Mouse (Mus musculus): Measurements from ENCODE around the gene Atf6. TPM values are rescaled to one million over a fixed set of nuclear protein-coding genes. Genes with fewer than 3 reads are reported as not detected.
A peak's percentile ranks its signal among the peaks of the same experiment; 100 is the strongest.

The Atf6 gene
- polyA plus RNA-seq, 1 experiment from 2014 or later: 11.5 TPM

DNA sequence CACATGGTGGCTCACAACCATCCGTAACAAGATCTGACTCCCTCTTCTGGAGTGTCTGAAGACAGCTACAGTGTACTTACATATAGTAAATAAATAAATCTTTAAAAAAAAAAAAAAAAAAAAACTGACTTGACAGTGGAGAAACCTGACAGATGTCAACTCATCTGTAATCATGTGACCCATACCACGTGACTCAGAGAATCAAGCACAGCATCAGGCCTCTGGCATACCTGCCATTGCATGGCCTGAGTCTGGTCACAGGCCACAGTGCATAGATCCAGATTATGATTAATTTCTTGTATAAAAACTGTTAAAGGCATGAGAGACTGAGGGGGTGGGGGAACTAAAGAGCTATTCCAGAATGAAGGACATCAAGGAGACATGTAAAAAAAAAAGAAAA lies 8.7 kb downstream of the Atf6 start:
- Histone ChIP-seq H3K27ac (ENCODE audit: low read depth, low read length) (no peak overlapping the region), H3K36me3 (ENCODE audit: control insufficient read depth, insufficient read depth, low read length) (no peaks in the 10 kb centered on the region), H3K4me3 (ENCODE audit: low read depth, low read length) (no peak overlapping the region), H3K4me1 (replicated peaks; ENCODE audit: control insufficient read depth, insufficient read depth, low read length) (peaks cover 45% of the 10 kb centered on the region), H3K9me3 (ENCODE audit: control insufficient read depth, low read length) (no peaks in the 10 kb centered on the region), H3K27me3 (replicated peaks; ENCODE audit: control insufficient read depth, insufficient read depth, low read length) (no peaks in the 10 kb centered on the region), H3K9ac (ENCODE audit: low read depth, low read length) (no peak overlapping the region), H3K4me2 (no peak overlapping the region)
- no peak for ATAC-seq (replicated peaks; ENCODE audit: low FRiP score)
- DNase-seq (ENCODE audit: low spot score): no peak
- WGBS: 68% methylated on average over 1 of the region's 2 CpGs

DNA sequence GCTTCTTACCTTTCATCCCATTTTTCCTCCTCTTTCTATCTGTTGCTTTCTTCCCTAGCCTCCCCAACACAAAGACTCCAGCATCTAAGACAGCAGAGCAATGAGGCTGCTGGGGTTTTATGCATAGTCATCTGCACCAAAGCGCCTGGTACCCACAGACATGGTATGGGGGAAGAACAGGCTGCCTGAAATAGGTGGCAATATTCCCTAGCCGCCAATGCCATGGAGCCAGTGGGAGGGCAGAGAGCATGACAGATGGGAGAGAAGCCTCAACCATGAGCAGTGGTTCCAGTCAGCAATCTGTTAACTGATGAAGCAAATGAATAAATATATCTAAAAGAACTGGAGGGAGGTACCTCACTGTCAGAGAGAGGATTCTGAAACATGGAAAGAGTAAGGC lies 10.2 kb downstream of the Atf6 start:
- no peak overlapping the region for H3K9ac ChIP-seq (ENCODE audit: low read depth, low read length)
- H3K9me3 ChIP-seq (ENCODE audit: control insufficient read depth, low read length): no peaks in the 10 kb centered on the region
- DNase-seq (ENCODE audit: low spot score): no peak
- no peaks in the 10 kb centered on the region for H3K36me3 ChIP-seq (ENCODE audit: control insufficient read depth, insufficient read depth, low read length)
- no peak for ATAC-seq (replicated peaks; ENCODE audit: low FRiP score)
- 0 out of 2 replicates have a peak overlapping the region, but pooled peaks have one; percentile 7 for H3K27ac ChIP-seq (ENCODE audit: low read depth, low read length)
- H3K27me3 ChIP-seq (replicated peaks; ENCODE audit: control insufficient read depth, insufficient read depth, low read length): no peaks in the 10 kb centered on the region
- 82% methylated on average over 2 of the region's 2 CpGs for WGBS
- H3K4me1 ChIP-seq (replicated peaks; ENCODE audit: control insufficient read depth, insufficient read depth, low read length): peaks cover 30% of the 10 kb centered on the region
- H3K4me2 ChIP-seq: no peak overlapping the region
- no peak overlapping the region for H3K4me3 ChIP-seq (ENCODE audit: low read depth, low read length)

DNA sequence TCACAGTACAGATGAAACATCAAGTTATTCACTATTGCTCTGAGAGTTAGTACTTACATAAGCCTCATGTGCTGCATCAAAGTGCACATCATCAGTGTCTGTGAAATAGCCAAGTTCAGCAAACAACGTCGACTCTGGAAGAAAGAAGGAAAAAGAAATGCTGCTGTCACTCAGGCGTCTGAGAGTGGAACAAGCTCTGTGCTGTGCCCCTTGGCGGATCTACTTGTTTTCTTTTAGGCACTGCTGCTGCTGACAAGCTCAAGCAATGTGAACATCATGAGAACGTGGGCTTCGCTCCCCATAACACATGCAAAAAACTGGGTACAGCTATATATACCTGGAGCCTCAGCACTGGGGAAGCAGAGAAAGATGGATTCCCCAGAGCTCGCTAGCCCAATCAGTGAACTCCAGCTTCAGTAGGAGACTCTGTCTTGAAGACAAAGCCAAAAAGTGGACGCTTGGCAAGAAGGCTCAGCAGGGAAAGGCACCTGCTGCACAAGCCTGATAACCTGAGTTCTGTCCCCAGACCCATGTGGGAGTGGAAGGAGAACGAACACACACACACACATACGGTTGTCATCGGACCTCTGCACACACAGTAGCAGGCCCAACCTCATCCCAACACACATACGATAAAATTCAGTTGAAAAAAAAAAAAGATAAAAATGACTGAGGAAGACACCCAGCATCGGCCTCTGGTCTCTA lies 12.4 kb downstream of the Atf6 start:
- ATAC-seq (replicated peaks; ENCODE audit: low FRiP score) (peak; percentile 95), DNase-seq (ENCODE audit: low spot score) (no peak)
- 58% methylated on average over 13 of the region's 13 CpGs for WGBS
- Histone ChIP-seq H3K4me1 (replicated peaks; ENCODE audit: control insufficient read depth, insufficient read depth, low read length) (peaks cover 25% of the 10 kb centered on the region), H3K4me3 (ENCODE audit: low read depth, low read length) (no peak overlapping the region), H3K27me3 (replicated peaks; ENCODE audit: control insufficient read depth, insufficient read depth, low read length) (no peaks in the 10 kb centered on the region), H3K36me3 (ENCODE audit: control insufficient read depth, insufficient read depth, low read length) (no peaks in the 10 kb centered on the region), H3K4me2 (peak overlapping the region; percentile 36), H3K27ac (ENCODE audit: low read depth, low read length) (peak overlapping the region; percentile 39), H3K9me3 (ENCODE audit: control insufficient read depth, low read length) (no peaks in the 10 kb centered on the region), H3K9ac (ENCODE audit: low read depth, low read length) (no peak overlapping the region)

DNA sequence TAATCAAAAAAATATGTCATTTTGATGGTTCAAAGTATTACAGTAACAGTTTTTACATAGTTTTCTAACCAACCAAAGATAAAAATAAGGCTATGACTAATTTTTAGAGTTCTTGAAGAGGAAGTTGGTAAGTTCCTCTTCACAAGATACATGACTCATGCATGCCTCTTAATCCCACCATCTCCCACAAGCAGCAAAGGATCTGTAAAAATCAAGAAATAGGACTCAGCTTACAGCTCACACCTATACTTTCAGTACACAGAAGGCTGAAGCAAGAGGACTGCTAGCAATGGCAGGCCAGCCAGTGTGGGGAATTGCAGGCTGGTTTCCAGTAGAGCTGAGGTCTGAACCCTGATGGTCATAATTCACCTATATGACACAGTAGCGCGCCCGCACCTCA lies 14.0 kb downstream of the Atf6 start:
- Histone ChIP-seq H3K4me1 (replicated peaks; ENCODE audit: control insufficient read depth, insufficient read depth, low read length) (peaks cover 27% of the 10 kb centered on the region), H3K4me3 (ENCODE audit: low read depth, low read length) (no peak overlapping the region), H3K36me3 (ENCODE audit: control insufficient read depth, insufficient read depth, low read length) (no peaks in the 10 kb centered on the region), H3K27me3 (replicated peaks; ENCODE audit: control insufficient read depth, insufficient read depth, low read length) (no peaks in the 10 kb centered on the region), H3K27ac (ENCODE audit: low read depth, low read length) (0 out of 2 replicates have a peak overlapping the region, but pooled peaks have one; percentile 53), H3K9ac (ENCODE audit: low read depth, low read length) (no peak overlapping the region), H3K9me3 (ENCODE audit: control insufficient read depth, low read length) (no peaks in the 10 kb centered on the region), H3K4me2 (peak overlapping the region; percentile 15; the same call in 1 of the 2 replicates)
- WGBS: 80% methylated on average over 3 of the region's 3 CpGs
- DNase-seq (ENCODE audit: low spot score): no peak
- ATAC-seq (replicated peaks; ENCODE audit: low FRiP score): no peak

DNA sequence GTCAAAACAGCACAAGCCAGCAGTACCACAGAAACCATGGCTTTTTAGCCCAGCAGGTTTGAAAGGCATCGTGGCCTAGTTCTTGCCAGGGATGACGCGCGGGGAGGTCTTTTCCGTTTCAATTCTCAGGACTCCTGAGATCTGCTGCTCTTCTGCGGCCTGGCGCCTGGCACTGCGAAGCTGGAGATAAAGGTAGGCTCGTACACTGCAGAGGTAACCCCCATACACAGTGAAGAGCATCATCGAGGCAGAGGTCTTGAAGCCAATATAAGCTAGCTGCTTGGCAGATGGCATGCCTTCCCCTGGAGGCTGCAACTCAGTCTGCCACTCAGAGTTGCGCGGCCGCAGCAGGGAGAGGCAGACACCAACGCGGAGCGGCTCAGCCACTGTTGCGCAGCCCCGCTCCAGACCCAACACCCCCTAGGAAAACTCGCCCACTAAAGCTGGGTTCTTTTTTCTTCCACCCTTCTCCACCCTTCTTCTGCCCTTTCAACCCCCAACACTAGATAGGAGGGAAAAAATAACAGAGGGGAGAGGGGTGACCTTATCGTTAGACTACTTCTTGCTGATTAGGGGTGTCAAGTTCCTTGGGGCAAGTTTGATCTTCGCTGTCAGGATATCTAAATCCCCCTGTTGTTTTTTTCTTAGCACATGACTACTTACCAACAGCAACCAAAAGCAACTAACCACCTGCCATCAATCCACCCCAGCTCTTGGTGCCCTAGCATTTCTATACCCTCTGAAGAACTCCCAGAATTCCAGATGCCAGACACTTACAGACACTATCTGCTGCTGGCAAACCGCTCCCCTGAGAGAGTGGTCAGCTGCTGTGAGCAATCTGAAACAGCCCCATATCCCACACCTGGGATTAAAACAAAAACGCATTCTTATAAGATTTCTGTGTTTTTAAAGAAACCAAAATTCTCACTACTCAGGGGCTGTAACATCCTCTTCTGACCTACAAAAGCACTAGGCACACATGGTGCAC lies 16.6 kb downstream of the Atf6 start:
- peak; percentile 35 for ATAC-seq (replicated peaks; ENCODE audit: low FRiP score)
- H3K4me2 ChIP-seq: peak overlapping the region; percentile 36
- peak overlapping the region; percentile 56 for H3K27ac ChIP-seq (ENCODE audit: low read depth, low read length)
- DNase-seq (ENCODE audit: low spot score): no peak
- no peaks in the 10 kb centered on the region for H3K27me3 ChIP-seq (replicated peaks; ENCODE audit: control insufficient read depth, insufficient read depth, low read length)
- 71% methylated on average over 23 of the region's 23 CpGs for WGBS
- no peak overlapping the region for H3K9ac ChIP-seq (ENCODE audit: low read depth, low read length)
- H3K4me1 ChIP-seq (replicated peaks; ENCODE audit: control insufficient read depth, insufficient read depth, low read length): peaks cover 23% of the 10 kb centered on the region
- no peaks in the 10 kb centered on the region for H3K36me3 ChIP-seq (ENCODE audit: control insufficient read depth, insufficient read depth, low read length)
- no peaks in the 10 kb centered on the region for H3K9me3 ChIP-seq (ENCODE audit: control insufficient read depth, low read length)
- H3K4me3 ChIP-seq (ENCODE audit: low read depth, low read length): no peak overlapping the region

DNA sequence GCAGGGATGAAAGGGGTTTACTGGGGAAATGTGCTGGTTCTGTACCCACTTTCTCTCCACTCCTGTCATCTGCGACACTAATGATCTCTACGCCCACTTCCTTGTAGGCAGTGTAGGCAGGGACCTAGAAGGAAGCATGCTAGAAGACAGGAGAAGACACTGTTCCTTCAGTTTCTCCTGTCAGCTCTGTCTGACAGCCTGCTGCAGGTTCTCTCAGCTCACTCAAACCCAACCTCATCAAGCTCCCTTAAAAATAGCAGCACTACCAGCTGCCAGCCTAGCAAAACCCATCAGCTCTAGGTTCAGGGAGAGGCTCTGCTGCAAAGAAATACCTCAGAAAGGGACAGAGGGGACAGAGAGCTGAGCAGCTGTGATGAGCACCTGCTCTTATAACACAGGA lies 17.6 kb downstream of the Atf6 start:
- Histone ChIP-seq H3K36me3 (ENCODE audit: control insufficient read depth, insufficient read depth, low read length) (no peaks in the 10 kb centered on the region), H3K27ac (ENCODE audit: low read depth, low read length) (no peak overlapping the region), H3K9me3 (ENCODE audit: control insufficient read depth, low read length) (no peaks in the 10 kb centered on the region), H3K4me1 (replicated peaks; ENCODE audit: control insufficient read depth, insufficient read depth, low read length) (peaks cover 30% of the 10 kb centered on the region), H3K4me3 (ENCODE audit: low read depth, low read length) (no peak overlapping the region), H3K9ac (ENCODE audit: low read depth, low read length) (0 out of 2 replicates have a peak overlapping the region, but pooled peaks have one; percentile 5), H3K27me3 (replicated peaks; ENCODE audit: control insufficient read depth, insufficient read depth, low read length) (no peaks in the 10 kb centered on the region), H3K4me2 (no peak overlapping the region)
- ATAC-seq (replicated peaks; ENCODE audit: low FRiP score) (no peak), DNase-seq (ENCODE audit: low spot score) (no peak)
- WGBS: 92% methylated on average over 2 of the region's 2 CpGs

DNA sequence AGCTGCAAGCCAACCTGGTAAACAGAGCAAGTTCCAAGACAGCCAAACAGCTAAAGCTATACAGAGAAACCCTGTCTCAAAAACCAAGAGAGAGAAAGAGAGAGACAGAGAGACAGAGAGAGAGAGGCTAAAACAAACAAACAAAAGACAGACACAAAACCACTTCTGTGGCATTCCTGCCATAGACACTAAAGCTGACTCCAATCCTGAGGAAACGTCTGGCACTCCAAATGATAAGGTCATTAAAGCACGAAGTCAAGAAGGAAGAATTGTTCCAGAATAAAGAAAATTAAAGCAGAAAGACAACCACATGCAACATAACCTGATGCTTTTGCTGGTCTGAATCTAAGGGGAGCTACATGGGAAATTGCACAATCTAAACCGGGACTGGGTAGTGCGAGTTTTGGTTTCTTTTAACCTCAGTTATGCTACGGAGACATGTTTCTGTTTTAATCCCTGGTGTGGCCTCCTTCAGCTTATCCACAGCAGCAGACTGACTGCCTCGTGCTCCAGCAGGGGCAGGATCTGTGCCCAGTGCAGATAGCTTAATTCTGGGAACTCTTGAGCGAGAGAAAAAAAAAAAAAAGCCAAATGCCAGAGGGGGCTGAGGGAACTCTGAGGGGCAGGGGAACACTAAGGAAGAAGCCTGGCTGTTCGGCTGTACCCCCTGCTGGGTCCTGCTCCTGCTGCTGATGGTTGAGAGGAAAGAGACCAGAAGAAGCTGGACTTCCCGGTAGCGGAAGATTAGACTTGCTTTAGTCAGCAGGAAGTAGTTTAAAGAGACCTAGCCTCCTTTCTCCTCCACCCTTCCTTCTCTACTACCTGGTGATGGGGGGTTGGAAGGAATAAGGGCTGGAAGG lies 21.9 kb downstream of the Atf6 start:
- 17% methylated on average over 10 of the region's 10 CpGs for WGBS
- Histone ChIP-seq H3K36me3 (ENCODE audit: control insufficient read depth, insufficient read depth, low read length) (no peaks in the 10 kb centered on the region), H3K27ac (ENCODE audit: low read depth, low read length) (peak overlapping the region; percentile 94), H3K9me3 (ENCODE audit: control insufficient read depth, low read length) (no peaks in the 10 kb centered on the region), H3K27me3 (replicated peaks; ENCODE audit: control insufficient read depth, insufficient read depth, low read length) (no peaks in the 10 kb centered on the region), H3K4me1 (replicated peaks; ENCODE audit: control insufficient read depth, insufficient read depth, low read length) (peaks cover 22% of the 10 kb centered on the region), H3K4me2 (peak overlapping the region; percentile 65), H3K9ac (ENCODE audit: low read depth, low read length) (peak overlapping the region; percentile 49), H3K4me3 (ENCODE audit: low read depth, low read length) (peak overlapping the region; percentile 29)
- DNase-seq (ENCODE audit: low spot score): peak; percentile 67
- ATAC-seq (replicated peaks; ENCODE audit: low FRiP score): peak; percentile 93

DNA sequence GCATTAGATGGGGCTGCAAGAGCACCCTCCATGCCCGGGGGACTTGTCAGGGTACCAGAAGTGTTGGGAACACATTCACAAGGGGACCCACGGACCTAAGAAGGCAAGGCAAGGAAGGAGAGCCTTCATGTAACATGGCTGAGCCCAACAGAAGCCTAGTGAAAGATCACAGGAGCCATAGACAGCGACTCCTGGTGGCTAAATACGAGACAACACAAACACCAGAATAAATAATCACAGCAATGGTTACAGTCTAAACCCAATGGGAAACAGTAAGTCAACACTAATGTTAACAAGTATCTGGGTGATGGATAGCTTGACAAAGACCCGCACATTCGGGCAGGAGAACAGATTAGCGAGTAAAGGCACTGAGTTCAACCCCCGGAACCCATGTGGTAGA lies 23.2 kb downstream of the Atf6 start:
- ATAC-seq (replicated peaks; ENCODE audit: low FRiP score) (0 out of 2 replicates have a peak, but pooled peaks have one; percentile 13), DNase-seq (ENCODE audit: low spot score) (no peak)
- Histone ChIP-seq H3K4me3 (ENCODE audit: low read depth, low read length) (no peak overlapping the region), H3K27ac (ENCODE audit: low read depth, low read length) (no peak overlapping the region), H3K4me1 (replicated peaks; ENCODE audit: control insufficient read depth, insufficient read depth, low read length) (peaks cover 13% of the 10 kb centered on the region), H3K9ac (ENCODE audit: low read depth, low read length) (no peak overlapping the region), H3K27me3 (replicated peaks; ENCODE audit: control insufficient read depth, insufficient read depth, low read length) (no peaks in the 10 kb centered on the region), H3K9me3 (ENCODE audit: control insufficient read depth, low read length) (no peaks in the 10 kb centered on the region), H3K4me2 (no peak overlapping the region), H3K36me3 (ENCODE audit: control insufficient read depth, insufficient read depth, low read length) (no peaks in the 10 kb centered on the region)
- 62% methylated on average over 8 of the region's 8 CpGs for WGBS
